Mouse (Mus musculus): ENCODE results near the gene Epha1. TPM values are rescaled to one million over a fixed set of nuclear protein-coding genes. Genes with fewer than 3 reads are reported as not detected.

Gene Epha1
- polyA plus RNA-seq, 1 experiment from 2014 or later: 0.24 TPM

Other genes starting within 250 kb of the Epha1 start
- gene Tas2r139, start 232.3 kb downstream of the Epha1 start, polyA plus RNA-seq (2015; fragmentation: Nextera tagmentation; extraction: Ambion mirVana): not detected in 2 replicates
- not detected in 2 replicates for gene Tas2r144, start 157.9 kb downstream of the Epha1 start, polyA plus RNA-seq (2015; fragmentation: Nextera tagmentation; extraction: Ambion mirVana)
- 17.7 and 17.8 TPM in 2 replicates for gene Gstk1, start 127.3 kb downstream of the Epha1 start, polyA plus RNA-seq (2015; fragmentation: Nextera tagmentation; extraction: Ambion mirVana)
- gene Tmem139, start 111.3 kb downstream of the Epha1 start, polyA plus RNA-seq (2015; fragmentation: Nextera tagmentation; extraction: Ambion mirVana): 0.26 and 0.28 TPM in 2 replicates
- 39.1 and 45.5 TPM in 2 replicates for gene Casp2, start 108.3 kb downstream of the Epha1 start, polyA plus RNA-seq (2015; fragmentation: Nextera tagmentation; extraction: Ambion mirVana)
- gene Clcn1, start 86.6 kb downstream of the Epha1 start, polyA plus RNA-seq (2015; fragmentation: Nextera tagmentation; extraction: Ambion mirVana): 1.7 and 2.0 TPM in 2 replicates
- gene Fam131b, start 48.6 kb downstream of the Epha1 start, polyA plus RNA-seq (2015; fragmentation: Nextera tagmentation; extraction: Ambion mirVana): 7.4 and 8.1 TPM in 2 replicates
- 56.4 and 56.5 TPM in 2 replicates for gene Zyx, start 23.6 kb downstream of the Epha1 start, polyA plus RNA-seq (2015; fragmentation: Nextera tagmentation; extraction: Ambion mirVana)
- not detected in 2 replicates for gene Tas2r143, start 27.0 kb upstream of the Epha1 start, polyA plus RNA-seq (2015; fragmentation: Nextera tagmentation; extraction: Ambion mirVana)
- not detected in 2 replicates for gene Tas2r135, start 32.2 kb upstream of the Epha1 start, polyA plus RNA-seq (2015; fragmentation: Nextera tagmentation; extraction: Ambion mirVana)
- gene Tas2r126, start 61.3 kb upstream of the Epha1 start, polyA plus RNA-seq (2015; fragmentation: Nextera tagmentation; extraction: Ambion mirVana): not detected in 2 replicates
- gene Olfr458, start 91.9 kb upstream of the Epha1 start, polyA plus RNA-seq (2015; fragmentation: Nextera tagmentation; extraction: Ambion mirVana): not detected in 2 replicates
- not detected in 2 replicates for gene Olfr457, start 103.1 kb upstream of the Epha1 start, polyA plus RNA-seq (2015; fragmentation: Nextera tagmentation; extraction: Ambion mirVana)
- not detected in 2 replicates for gene Olfr456, start 113.9 kb upstream of the Epha1 start, polyA plus RNA-seq (2015; fragmentation: Nextera tagmentation; extraction: Ambion mirVana)
- gene Olfr455, start 174.3 kb upstream of the Epha1 start, polyA plus RNA-seq (2015; fragmentation: Nextera tagmentation; extraction: Ambion mirVana): not detected in 2 replicates
- not detected in 2 replicates for gene Tcaf3, start 224.4 kb upstream of the Epha1 start, polyA plus RNA-seq (2015; fragmentation: Nextera tagmentation; extraction: Ambion mirVana)